In the genomic region with DNA sequence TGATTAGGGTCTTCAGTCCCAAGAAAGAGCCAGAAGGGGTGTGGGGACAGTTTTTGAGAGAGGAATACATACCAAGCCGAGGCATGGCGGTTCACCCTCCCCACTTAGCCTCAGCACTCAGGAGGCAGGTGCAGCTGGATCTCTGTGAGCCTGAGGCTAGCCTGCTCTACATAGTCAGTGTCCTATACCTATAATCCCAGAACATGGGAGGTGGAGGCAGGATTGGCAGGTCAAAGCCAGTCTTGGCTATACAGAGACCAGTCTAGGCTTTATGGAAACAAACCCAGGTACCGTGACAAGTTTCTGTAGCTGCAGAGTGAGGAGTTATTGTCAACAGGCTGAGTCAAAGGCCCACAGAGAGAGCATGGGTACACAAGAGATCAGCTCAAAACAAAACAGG, we compare ENCODE assay signal across 39 mouse cellular contexts. TPM values are rescaled to one million over a fixed set of nuclear protein-coding genes. Genes with fewer than 3 reads are reported as not detected.
"Had no signal": no experiment of that assay in that cellular context is flagged by ENCODE, and none has a peak within 500 bp of the region (broad histone marks: within the 10 kb centered on the region; RNA-seq: fewer than 3 reads in every experiment).

No protein-coding gene starts in this region.

- H3K4me3 ChIP-seq: heart, embryonic 12.5 days; heart, embryonic 13.5 days; heart, embryonic 15.5 days; hindbrain, embryonic 10.5 days; hindbrain, embryonic 12.5 days; hindbrain, embryonic 13.5 days; hindbrain, embryonic 15.5 days; intestine, embryonic 15.5 days; kidney, embryonic 15.5 days; layer of hippocampus, adult 2 months; left cerebral cortex, adult 2 months had no signal

- H3K4me2 ChIP-seq: heart, embryonic 11.5 days; heart, embryonic 12.5 days; heart, embryonic 13.5 days; heart, embryonic 15.5 days; hindbrain, embryonic 12.5 days; hindbrain, embryonic 13.5 days; hindbrain, embryonic 14.5 days; hindbrain, embryonic 15.5 days; intestine, embryonic 15.5 days; kidney, embryonic 15.5 days had no signal

- H3K9ac ChIP-seq: heart, embryonic 12.5 days; heart, embryonic 13.5 days; heart, embryonic 15.5 days; hindbrain, embryonic 12.5 days; hindbrain, embryonic 13.5 days; hindbrain, embryonic 14.5 days; hindbrain, embryonic 15.5 days; intestine, embryonic 15.5 days; kidney, embryonic 15.5 days had no signal

- ATAC-seq: hindbrain, embryonic 16.5 days; hindbrain, postnatal 0 days; inflammation-experienced regulatory T-cells, adult 6 months; intestine, embryonic 15.5 days; intestine, embryonic 16.5 days; intestine, postnatal 0 days had no signal

- H3K27ac ChIP-seq: heart, embryonic 13.5 days; heart, embryonic 15.5 days; hindbrain, embryonic 10.5 days; hindbrain, embryonic 12.5 days; hindbrain, embryonic 13.5 days; hindbrain, embryonic 14.5 days; hindbrain, embryonic 15.5 days; hindbrain, postnatal 0 days; intestine, embryonic 15.5 days; kidney, embryonic 15.5 days; kidney, postnatal 0 days; layer of hippocampus, adult 2 months; left cerebral cortex, adult 2 months had no signal

- DNase-seq: heart, postnatal 10 days; heart, postnatal 14 days; heart, postnatal 36 days; heart, postnatal 4 days; kidney, adult 11 months; kidney, adult 18-20 months; kidney, adult 2 months; kidney, adult 8-10 months; kidney, adult 9 months; kidney, postnatal 10 days; kidney, postnatal 14 days; kidney, postnatal 25 days; kidney, postnatal 36 days; kidney, postnatal 4 days; layer of hippocampus, adult 9-11 months; layer of hippocampus, postnatal 36 days had no signal

- H3K9me3 ChIP-seq: heart, embryonic 12.5 days; heart, embryonic 13.5 days; heart, embryonic 15.5 days; hindbrain, embryonic 12.5 days; hindbrain, embryonic 13.5 days; hindbrain, embryonic 15.5 days; intestine, embryonic 15.5 days; kidney, embryonic 15.5 days had no signal

RNA-seq across cellular contexts. Expression of a gene that starts 18.5 kb away (rescaled TPM):
- total RNA-seq: layer of hippocampus, adult 18-20 months; layer of hippocampus, adult 2 months; layer of hippocampus, postnatal 14 days; layer of hippocampus, postnatal 25 days; left cerebral cortex, adult 2 months had no signal
- polyA plus RNA-seq: hindbrain, embryonic 10.5 days; hindbrain, embryonic 11.5 days; hindbrain, embryonic 14.5 days had no signal

RNA-seq across cellular contexts. Expression of a gene that starts 40.0 kb away (rescaled TPM):
- polyA plus RNA-seq: inflammation-experienced regulatory T-cells, adult 6 months had no signal
